Mouse (Mus musculus) limb, embryonic 14.5 days (tissue): ENCODE data around the gene Disp2. TPM values are rescaled to one million over a fixed set of nuclear protein-coding genes. Genes with fewer than 3 reads are reported as not detected.
A peak's percentile ranks its signal among the peaks of the same experiment; 100 is the strongest.

Experiments used
- ATAC-seq: fragments of 200-750 bp; cut with Nextera tagmentation; 2 replicates; pipeline ENCODE4 v1.8.0; 2017; ENCODE audit warnings: low read depth, moderate number of reproducible peaks, moderate TSS enrichment; ENCODE audit not compliant: low FRiP score
- DNase-seq: peaks from one replicate; pipeline ENCODE4 v3.0.0-alpha.2; 2015; ENCODE audit warnings: low spot score
- H3K27ac ChIP-seq: fragments of 300-500 bp; sonication (generic); replicated peaks from 2 replicates; pipeline ENCODE4 v1.5.1; 2014; ENCODE audit warnings: low read depth, mild to moderate bottlenecking, low read length, moderate library complexity, mixed read lengths
- H3K27me3 ChIP-seq: fragments of 300-500 bp; sonication (generic); 2 replicates; pipeline ENCODE4 v1.6.1; 2014; ENCODE audit warnings: low read length, mixed read lengths; ENCODE audit not compliant: control insufficient read depth, insufficient read depth
- H3K36me3 ChIP-seq: fragments of 300-500 bp; sonication (generic); 2 replicates; pipeline ENCODE4 v1.6.1; 2014; ENCODE audit warnings: mild to moderate bottlenecking, low read length, moderate library complexity, mixed read lengths; ENCODE audit not compliant: control insufficient read depth, insufficient read depth
- H3K4me1 ChIP-seq: fragments of 300-500 bp; sonication (generic); 2 replicates; pipeline ENCODE4 v1.6.1; 2014; ENCODE audit warnings: antibody characterized with exemption, low read length, mixed read lengths; ENCODE audit not compliant: control insufficient read depth, insufficient read depth
- H3K4me2 ChIP-seq: fragments of 300-500 bp; sonication (generic); replicated peaks from 2 replicates; pipeline ENCODE4 v1.6.1; 2014; ENCODE audit warnings: low read depth, mild to moderate bottlenecking, low read length, moderate library complexity; ENCODE audit not compliant: severe bottlenecking
- H3K4me3 ChIP-seq: fragments of 300-500 bp; sonication (generic); replicated peaks from 2 replicates; pipeline ENCODE4 v1.5.1; 2014; ENCODE audit warnings: low read length
- H3K9ac ChIP-seq: fragments of 300-500 bp; sonication (generic); 2 replicates; pipeline ENCODE4 v1.6.1; 2014; ENCODE audit warnings: mild to moderate bottlenecking, low read depth, low read length, moderate library complexity; ENCODE audit not compliant: severe bottlenecking
- H3K9me3 ChIP-seq: fragments of 300-500 bp; sonication (generic); 2 replicates; pipeline ENCODE4 v1.6.1; 2016; ENCODE audit warnings: low read length; ENCODE audit not compliant: control insufficient read depth
- POLR2A ChIP-seq: fragments of 200-500 bp; IDR thresholded peaks from 2 replicates; pipeline ENCODE4 v1.8.0; 2012; ENCODE audit warnings: inconsistent platforms, mild to moderate bottlenecking, moderate library complexity, borderline replicate concordance; ENCODE audit not compliant: insufficient read depth, insufficient read length; ENCODE audit errors: extremely low read depth
- WGBS: fragments of 180-500 bp; shearing (Covaris S2); extraction: QIAGEN DNeasy Blood & Tissue Kit; methylation state at CpG from one replicate; pipeline ENCODE4 v1.1.7; 2014; 5-methylcytosine and 5-hydroxymethylcytosine counted together
- polyA plus RNA-seq, 2 experiments: library from polyadenylated mRNA; depleted of rRNA in 1 of 2; stranded (reverse) in 1 of 2; unstranded in 1 of 2; fragments of >200 nt; fragmentation: Nextera tagmentation in 1 of 2; extraction: Ambion mirVana in 1 of 2; gene quantifications; 2 replicates each; pipeline versions ENCODE4 v1.2.1 to v1.2.3; 2012 to 2014

The Disp2 gene
- polyA plus RNA-seq, 2 experiments = 0.03 to 0.16 TPM

GRCm38 (mm10) chr2:118846246-118846645, 66.7 kb downstream of the Disp2 start:
- 51% methylated on average over 7 of the region's 7 CpGs for WGBS

GRCm38 (mm10) chr2:118851756-118852155, 72.2 kb downstream of the Disp2 start:
- no peak overlapping the region for H3K4me2 ChIP-seq
- no peak for ATAC-seq
- no peak overlapping the region for H3K27ac ChIP-seq
- H3K4me1 ChIP-seq = no peaks in the 10 kb centered on the region
- WGBS = 7% methylated on average over 3 of the region's 3 CpGs
- no peak overlapping the region for H3K4me3 ChIP-seq
- H3K36me3 ChIP-seq = no peaks in the 10 kb centered on the region
- H3K9me3 ChIP-seq = no peaks in the 10 kb centered on the region
- DNase-seq = no peak
- no peaks in the 10 kb centered on the region for H3K27me3 ChIP-seq
- no peak overlapping the region for H3K9ac ChIP-seq
- no peak for TF ChIP-seq POLR2A

More at GRCm38 (mm10) chr2:118846246-118846645, 66.7 kb downstream of the Disp2 start:
- Histone ChIP-seq H3K4me3 (no peak overlapping the region), H3K27me3 (no peaks in the 10 kb centered on the region), H3K9me3 (no peaks in the 10 kb centered on the region), H3K9ac (no peak overlapping the region), H3K4me1 (0 out of 2 replicates have a peak, but pooled peaks cover 3% of the 10 kb centered on the region), H3K27ac (no peak overlapping the region), H3K36me3 (no peaks in the 10 kb centered on the region), H3K4me2 (no peak overlapping the region)
- 0 out of 2 replicates have a peak, but pooled peaks have one; percentile 26 for ATAC-seq
- no peak for TF ChIP-seq POLR2A
- DNase-seq = no peak

Other genes with a start within 250 kb of the Disp2 start
- gene Bmf, start 230.0 kb upstream of the Disp2 start, polyA plus RNA-seq (2012; rRNA removed) = 28.4 and 29.2 TPM in 2 replicates
- gene Bmf, start 230.0 kb upstream of the Disp2 start, polyA plus RNA-seq (2014; fragmentation: Nextera tagmentation; extraction: Ambion mirVana) = 5.1 and 6.2 TPM in 2 replicates
- gene Bub1b, start 181.5 kb upstream of the Disp2 start, polyA plus RNA-seq (2012; rRNA removed) = 48.5 and 53.5 TPM in 2 replicates
- gene Bub1b, start 181.5 kb upstream of the Disp2 start, polyA plus RNA-seq (2014; fragmentation: Nextera tagmentation; extraction: Ambion mirVana) = 64.4 and 70.4 TPM in 2 replicates
- 4.8 and 5.5 TPM in 2 replicates for gene Pak6, start 116.4 kb upstream of the Disp2 start, polyA plus RNA-seq (2012; rRNA removed)
- gene Pak6, start 116.4 kb upstream of the Disp2 start, polyA plus RNA-seq (2014; fragmentation: Nextera tagmentation; extraction: Ambion mirVana) = 3.8 and 4.6 TPM in 2 replicates
- 0.08 and 0.10 TPM in 2 replicates for gene Ankrd63, start 75.8 kb upstream of the Disp2 start, polyA plus RNA-seq (2012; rRNA removed)
- 0.07 TPM in 1 of 2 replicates, not detected in the other for gene Ankrd63, start 75.8 kb upstream of the Disp2 start, polyA plus RNA-seq (2014; fragmentation: Nextera tagmentation; extraction: Ambion mirVana)
- 2.0 and 2.1 TPM in 2 replicates for gene Plcb2, start 51.3 kb upstream of the Disp2 start, polyA plus RNA-seq (2012; rRNA removed)
- gene Plcb2, start 51.3 kb upstream of the Disp2 start, polyA plus RNA-seq (2014; fragmentation: Nextera tagmentation; extraction: Ambion mirVana) = 0.74 and 0.82 TPM in 2 replicates
- gene Inafm2, start 34.0 kb upstream of the Disp2 start, polyA plus RNA-seq (2012; rRNA removed) = 7.9 and 8.0 TPM in 2 replicates
- gene Inafm2, start 34.0 kb upstream of the Disp2 start, polyA plus RNA-seq (2014; fragmentation: Nextera tagmentation; extraction: Ambion mirVana) = 24.4 and 27.9 TPM in 2 replicates
- gene Ccdc9b, start 17.1 kb upstream of the Disp2 start, polyA plus RNA-seq (2012; rRNA removed) = 1.7 and 1.8 TPM in 2 replicates
- gene Ccdc9b, start 17.1 kb upstream of the Disp2 start, polyA plus RNA-seq (2014; fragmentation: Nextera tagmentation; extraction: Ambion mirVana) = 0.88 and 1.4 TPM in 2 replicates
- 1.00 TPM in 1 of 2 replicates, not detected in the other for gene Phgr1, start 7.0 kb upstream of the Disp2 start, polyA plus RNA-seq (2012; rRNA removed)
- gene Phgr1, start 7.0 kb upstream of the Disp2 start, polyA plus RNA-seq (2014; fragmentation: Nextera tagmentation; extraction: Ambion mirVana) = not detected in 2 replicates
- 40.1 and 67.0 TPM in 2 replicates for gene Knstrn, start 34.3 kb downstream of the Disp2 start, polyA plus RNA-seq (2012; rRNA removed)
- 81.3 and 89.2 TPM in 2 replicates for gene Knstrn, start 34.3 kb downstream of the Disp2 start, polyA plus RNA-seq (2014; fragmentation: Nextera tagmentation; extraction: Ambion mirVana)
- gene Ivd, start 82.2 kb downstream of the Disp2 start, polyA plus RNA-seq (2012; rRNA removed) = 100 and 112 TPM in 2 replicates
- gene Ivd, start 82.2 kb downstream of the Disp2 start, polyA plus RNA-seq (2014; fragmentation: Nextera tagmentation; extraction: Ambion mirVana) = 58.1 and 72.7 TPM in 2 replicates
- gene Bahd1, start 120.7 kb downstream of the Disp2 start, polyA plus RNA-seq (2012; rRNA removed) = 14.1 and 16.5 TPM in 2 replicates
- 1.5 and 1.8 TPM in 2 replicates for gene Bahd1, start 120.7 kb downstream of the Disp2 start, polyA plus RNA-seq (2014; fragmentation: Nextera tagmentation; extraction: Ambion mirVana)
- gene Chst14, start 146.8 kb downstream of the Disp2 start, polyA plus RNA-seq (2012; rRNA removed) = 59.5 and 73.9 TPM in 2 replicates
- gene Chst14, start 146.8 kb downstream of the Disp2 start, polyA plus RNA-seq (2014; fragmentation: Nextera tagmentation; extraction: Ambion mirVana) = 56.6 and 65.3 TPM in 2 replicates
- gene Ccdc32, start 249.7 kb downstream of the Disp2 start, polyA plus RNA-seq (2012; rRNA removed) = 13.5 and 14.6 TPM in 2 replicates
- 21.5 and 23.5 TPM in 2 replicates for gene Ccdc32, start 249.7 kb downstream of the Disp2 start, polyA plus RNA-seq (2014; fragmentation: Nextera tagmentation; extraction: Ambion mirVana)